Mouse (Mus musculus) C2C12 (cell line): ENCODE results near the gene Sncg. TPM values are rescaled to one million over a fixed set of nuclear protein-coding genes. Genes with fewer than 3 reads are reported as not detected.

Experiments
- H3K27me3 ChIP-seq: one replicate; pipeline ENCODE4 v1.6.1; 2011; ENCODE audit not compliant: control insufficient read depth, insufficient read depth, insufficient read length
- H3K36me3 ChIP-seq: one replicate; pipeline ENCODE4 v1.6.1; 2011; ENCODE audit not compliant: control insufficient read depth, insufficient read depth
- H3K4me3 ChIP-seq: one replicate; pipeline ENCODE4 v1.5.1; 2011; ENCODE audit warnings: mild to moderate bottlenecking, control low read depth; ENCODE audit not compliant: poor library complexity, insufficient read depth, severe bottlenecking
- H3K79me2 ChIP-seq: one replicate; pipeline ENCODE4 v1.6.1; 2011; ENCODE audit not compliant: control insufficient read depth, insufficient read depth
- H3K79me3 ChIP-seq: one replicate; pipeline ENCODE4 v1.6.1; 2011; ENCODE audit warnings: low read depth, control low read depth
- H3ac ChIP-seq: one replicate; pipeline ENCODE3; 2011; ENCODE audit warnings: low read depth; ENCODE audit not compliant: control insufficient read depth, insufficient read length
- CEBPB ChIP-seq: IDR thresholded peaks from one replicate; pipeline ENCODE4 v1.6.1; 2011; ENCODE audit warnings: low read depth, mild to moderate bottlenecking, control low read depth, moderate library complexity
- CTCF ChIP-seq: IDR thresholded peaks from one replicate; pipeline ENCODE4 v1.5.1; 2011; ENCODE audit not compliant: control insufficient read depth, insufficient read depth, insufficient read length
- FOSL1 ChIP-seq: IDR thresholded peaks from one replicate; pipeline ENCODE4 v1.8.0; 2011; ENCODE audit warnings: mild to moderate bottlenecking, low read length; ENCODE audit not compliant: poor library complexity, insufficient read depth, severe bottlenecking
- MAX ChIP-seq: IDR thresholded peaks from one replicate; pipeline ENCODE4 v1.6.1; 2011; ENCODE audit warnings: mild to moderate bottlenecking, control low read depth
- MYOD1 ChIP-seq: IDR thresholded peaks from one replicate; pipeline ENCODE4 v1.6.1; 2011; ENCODE audit warnings: low read depth; ENCODE audit not compliant: control insufficient read depth, insufficient read length
- MYOG ChIP-seq: IDR thresholded peaks from one replicate; pipeline ENCODE4 v1.6.1; 2011; ENCODE audit not compliant: control insufficient read depth, insufficient read length; ENCODE audit errors: extremely low read depth
- USF1 ChIP-seq: IDR thresholded peaks from one replicate; pipeline ENCODE4 v1.6.1; 2011; ENCODE audit warnings: low read depth, mild to moderate bottlenecking, control low read depth, moderate library complexity
- polyA plus RNA-seq: library from polyadenylated mRNA; unstranded; fragments of >200 nt; fragmentation: generic; extraction: Trizol; gene quantifications from one replicate; pipeline ENCODE4 v1.2.1, GENCODE M21; 2012; ENCODE audit warnings: missing spikeins

Gene Sncg
- polyA plus RNA-seq, 1 experiment: 1.4 TPM

DNA sequence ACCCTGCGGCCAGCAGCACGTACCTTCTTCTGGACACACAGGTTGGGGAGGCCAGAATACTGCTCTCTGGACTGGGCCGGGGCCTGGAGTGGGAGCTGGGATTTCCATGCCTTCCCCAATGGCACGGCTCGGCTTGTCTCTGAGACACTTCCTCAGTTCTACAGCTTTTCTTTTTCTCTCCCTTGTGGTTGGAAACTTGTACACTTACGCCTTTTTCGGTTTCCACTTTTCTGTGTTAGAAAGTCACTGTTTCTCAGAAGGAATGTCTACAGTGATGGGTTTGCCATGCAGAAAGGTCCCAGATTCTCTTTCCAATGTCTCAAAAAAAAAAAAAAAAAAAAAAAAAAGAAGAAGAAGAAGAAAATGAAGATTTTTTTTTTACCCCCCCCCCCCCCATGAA is 28.8 kb upstream of the Sncg start:
- H3K79me3 ChIP-seq: no peaks in the 10 kb centered on the region

DNA sequence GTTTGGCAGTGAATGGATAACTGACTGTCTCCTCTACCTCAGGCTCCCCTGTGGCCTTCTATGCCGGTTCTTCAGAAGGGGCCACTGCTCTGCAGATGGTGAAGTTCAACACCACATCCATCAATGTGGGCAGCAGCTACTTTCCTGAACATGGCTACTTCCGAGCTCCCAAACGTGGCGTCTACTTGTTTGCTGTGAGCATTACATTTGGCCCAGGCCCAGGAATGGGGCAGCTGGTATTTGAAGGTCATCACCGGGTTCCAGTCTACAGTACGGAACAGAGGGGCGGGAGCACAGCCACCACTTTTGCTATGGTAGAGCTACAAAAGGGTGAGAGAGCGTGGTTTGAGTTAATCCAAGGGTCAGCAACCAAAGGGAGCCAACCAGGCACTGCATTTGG is 28.3 kb upstream of the Sncg start:
- H3K36me3 ChIP-seq: peaks cover 27% of the 10 kb centered on the region
- TF ChIP-seq MYOD1 (no peak), MAX (no peak), MYOG (no peak), CTCF (no peak), USF1 (no peak), FOSL1 (no peak), CEBPB (no peak)
- H3ac ChIP-seq: no peak overlapping the region
- no peaks in the 10 kb centered on the region for H3K79me2 ChIP-seq
- H3K27me3 ChIP-seq: no peaks in the 10 kb centered on the region
- no peak overlapping the region for H3K4me3 ChIP-seq
- H3K79me3 ChIP-seq: no peaks in the 10 kb centered on the region

More for the DNA sequence above, 28.8 kb upstream of the Sncg start:
- no peaks in the 10 kb centered on the region for H3K79me2 ChIP-seq
- H3ac ChIP-seq: no peak overlapping the region
- peaks cover 30% of the 10 kb centered on the region for H3K36me3 ChIP-seq
- no peaks in the 10 kb centered on the region for H3K27me3 ChIP-seq
- TF ChIP-seq MYOD1: no peak
- TF ChIP-seq MYOG: no peak
- no peak for TF ChIP-seq MAX
- no peak for TF ChIP-seq USF1
- TF ChIP-seq CTCF: no peak
- no peak for TF ChIP-seq FOSL1
- TF ChIP-seq CEBPB: no peak
- H3K4me3 ChIP-seq: no peak overlapping the region

DNA sequence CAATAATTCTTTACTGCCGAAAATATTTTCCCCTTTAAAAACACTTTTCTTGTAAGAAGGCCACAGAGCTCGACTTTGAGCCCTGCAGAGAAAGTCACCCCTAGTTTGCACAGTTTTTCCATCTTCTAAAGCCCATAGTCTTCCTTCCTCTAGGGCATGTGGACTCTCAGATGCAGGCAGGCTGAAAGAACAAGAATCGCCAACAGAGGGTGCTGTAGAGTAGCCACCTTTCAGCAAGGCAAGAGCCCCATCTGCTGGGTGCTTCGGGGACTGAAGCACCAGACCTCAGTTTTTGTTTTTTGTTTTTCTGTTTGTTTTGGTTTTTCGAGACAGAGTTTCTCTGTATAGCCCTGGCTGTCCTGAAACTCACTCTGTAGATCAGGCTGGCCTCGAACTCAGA is 26.5 kb upstream of the Sncg start:
- TF ChIP-seq MYOG (no peak), MYOD1 (no peak), CTCF (peak; percentile 93), CEBPB (no peak)
- H3K36me3 ChIP-seq: peaks cover 10% of the 10 kb centered on the region

DNA sequence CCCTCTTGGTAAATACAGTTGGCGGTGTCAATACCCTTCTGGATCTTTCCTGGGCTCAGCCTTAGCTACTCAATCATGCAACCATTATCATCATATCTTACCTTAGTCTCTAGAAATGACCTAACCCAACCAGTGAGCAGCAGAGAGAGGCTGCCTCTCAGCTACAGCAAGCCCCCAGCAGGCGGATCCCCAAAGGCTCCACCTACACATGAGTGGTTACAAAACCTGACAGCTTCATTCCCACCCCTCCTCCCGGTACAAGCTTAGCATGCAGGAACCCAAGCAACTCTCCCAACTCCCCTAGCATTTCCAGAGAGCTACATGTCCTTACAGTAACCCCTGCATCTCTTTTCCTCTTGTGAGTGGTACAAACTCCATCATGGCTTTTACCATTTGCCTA is 25.4 kb upstream of the Sncg start:
- Histone ChIP-seq H3ac (no peak overlapping the region), H3K4me3 (no peak overlapping the region), H3K36me3 (peaks cover 6% of the 10 kb centered on the region), H3K27me3 (no peaks in the 10 kb centered on the region), H3K79me2 (no peaks in the 10 kb centered on the region), H3K79me3 (no peaks in the 10 kb centered on the region)
- TF ChIP-seq USF1 (no peak), MYOG (no peak), CEBPB (no peak), CTCF (no peak), MAX (no peak), MYOD1 (no peak), FOSL1 (no peak)

More for the DNA sequence above, 26.5 kb upstream of the Sncg start:
- Histone ChIP-seq H3K79me3 (no peaks in the 10 kb centered on the region), H3K79me2 (no peaks in the 10 kb centered on the region), H3K27me3 (no peaks in the 10 kb centered on the region), H3ac (no peak overlapping the region), H3K4me3 (no peak overlapping the region)

DNA sequence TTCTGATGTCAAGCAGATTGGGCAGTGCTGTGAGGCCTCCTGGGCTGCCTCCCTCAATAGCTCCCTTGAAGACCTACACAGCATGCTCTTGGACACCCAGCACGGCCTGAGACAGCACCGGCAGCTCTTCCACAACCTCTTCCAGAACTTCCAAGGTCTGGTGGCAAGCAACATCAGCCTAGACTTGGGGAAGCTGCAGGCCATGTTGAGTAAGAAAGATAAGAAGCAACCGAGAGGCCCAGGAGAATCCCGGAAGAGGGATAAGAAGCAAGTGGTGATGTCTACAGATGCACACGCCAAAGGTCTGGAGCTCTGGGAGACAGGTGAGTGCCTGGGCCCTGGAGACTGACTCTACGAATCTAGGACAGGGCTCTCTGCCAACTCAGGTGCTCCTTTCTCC is 24.7 kb upstream of the Sncg start:
- Histone ChIP-seq H3ac (no peak overlapping the region), H3K4me3 (no peak overlapping the region), H3K36me3 (peaks cover under 1% of the 10 kb centered on the region), H3K79me2 (no peaks in the 10 kb centered on the region), H3K27me3 (no peaks in the 10 kb centered on the region), H3K79me3 (no peaks in the 10 kb centered on the region)
- TF ChIP-seq FOSL1 (no peak), USF1 (no peak), MYOG (no peak), CEBPB (no peak)

DNA sequence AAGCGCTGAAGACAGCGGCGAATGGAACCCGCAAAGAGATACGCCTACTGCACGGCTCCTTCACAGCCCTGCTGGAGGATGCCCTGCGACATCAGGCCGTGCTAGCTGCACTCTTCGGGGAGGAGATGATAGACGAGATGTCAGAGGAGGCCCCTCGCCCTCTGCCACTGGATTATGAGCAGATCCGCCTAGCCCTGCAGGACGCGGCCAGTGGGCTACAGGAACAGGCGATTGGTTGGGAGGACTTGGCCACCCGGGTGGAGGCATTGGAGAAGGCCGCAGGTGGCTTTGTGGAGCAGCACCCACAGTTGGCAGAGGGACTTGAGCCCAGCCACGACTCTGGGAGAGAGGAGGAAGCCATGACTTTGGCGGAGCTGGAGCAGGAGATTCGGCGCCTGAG is 24.3 kb upstream of the Sncg start:
- Histone ChIP-seq H3K79me3 (no peaks in the 10 kb centered on the region), H3K4me3 (no peak overlapping the region), H3K36me3 (no peaks in the 10 kb centered on the region), H3ac (no peak overlapping the region), H3K79me2 (no peaks in the 10 kb centered on the region), H3K27me3 (no peaks in the 10 kb centered on the region)
- TF ChIP-seq MAX (no peak), FOSL1 (no peak), MYOG (no peak), USF1 (no peak), MYOD1 (no peak), CTCF (no peak), CEBPB (no peak)

DNA sequence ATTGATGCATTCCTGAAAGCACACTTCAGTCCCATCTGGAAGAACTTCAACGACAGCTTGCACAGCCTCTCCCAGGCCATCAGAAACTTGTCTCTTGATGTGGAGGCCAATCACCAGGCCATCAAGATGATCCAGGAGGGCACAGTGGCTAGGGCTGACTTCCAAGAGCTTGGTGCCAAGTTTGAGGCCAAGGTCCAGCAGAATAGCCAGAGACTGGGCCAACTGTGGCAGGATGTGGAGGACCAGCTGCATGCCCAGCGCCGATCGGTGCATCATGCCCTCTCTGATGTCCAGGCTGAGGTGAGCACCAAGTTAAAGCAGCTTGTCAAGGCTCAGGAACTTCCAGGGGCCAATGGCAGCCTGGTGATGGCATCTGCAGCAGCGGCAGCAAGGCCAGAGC is 23.3 kb upstream of the Sncg start:
- no peaks in the 10 kb centered on the region for H3K27me3 ChIP-seq
- no peak for TF ChIP-seq USF1
- TF ChIP-seq FOSL1: no peak
- no peak for TF ChIP-seq CEBPB
- TF ChIP-seq MAX: no peak
- TF ChIP-seq CTCF: no peak
- TF ChIP-seq MYOD1: no peak
- no peak for TF ChIP-seq MYOG
- no peak overlapping the region for H3K4me3 ChIP-seq
- no peak overlapping the region for H3ac ChIP-seq
- H3K79me3 ChIP-seq: no peaks in the 10 kb centered on the region
- no peaks in the 10 kb centered on the region for H3K36me3 ChIP-seq
- H3K79me2 ChIP-seq: no peaks in the 10 kb centered on the region
